Mouse (Mus musculus) ES-Bruce4 (cell line): ENCODE measurements around the gene Enah. TPM values are rescaled to one million over a fixed set of nuclear protein-coding genes. Genes with fewer than 3 reads are reported as not detected.
A peak's percentile ranks its signal among the peaks of the same experiment; 100 is the strongest.

Experiments
- H3K27ac ChIP-seq: 2 replicates; pipeline ENCODE4 v1.5.1; 2012; ENCODE audit warnings: low read length, inconsistent platforms; ENCODE audit not compliant: insufficient read depth
- H3K27me3 ChIP-seq: 2 replicates; pipeline ENCODE4 v1.6.1; 2012; ENCODE audit warnings: mild to moderate bottlenecking, low read length, inconsistent platforms; ENCODE audit not compliant: control insufficient read depth, poor library complexity, insufficient read depth, severe bottlenecking
- H3K36me3 ChIP-seq: 2 replicates; pipeline ENCODE4 v1.6.1; 2012; ENCODE audit warnings: inconsistent platforms, mild to moderate bottlenecking, low read length, moderate library complexity; ENCODE audit not compliant: control insufficient read depth, poor library complexity, insufficient read depth, severe bottlenecking
- H3K4me1 ChIP-seq: one replicate; pipeline ENCODE4 v1.8.1; 2011; ENCODE audit warnings: low read length; ENCODE audit not compliant: control insufficient read depth, insufficient read depth
- H3K4me3 ChIP-seq: 2 replicates; pipeline ENCODE4 v1.5.1; 2011; ENCODE audit warnings: low read depth, mild to moderate bottlenecking, low read length
- H3K9ac ChIP-seq: 2 replicates; pipeline ENCODE4 v1.6.1; 2012; ENCODE audit warnings: low read depth, mild to moderate bottlenecking, inconsistent platforms; ENCODE audit not compliant: poor library complexity, severe bottlenecking
- H3K9me3 ChIP-seq: replicated peaks from 2 replicates; pipeline ENCODE4 v1.6.1; 2012; ENCODE audit warnings: mild to moderate bottlenecking, low read length, inconsistent platforms; ENCODE audit not compliant: control insufficient read depth, poor library complexity, insufficient read depth, severe bottlenecking
- CTCF ChIP-seq: IDR thresholded peaks from one replicate; pipeline ENCODE4 v1.8.1; 2011; ENCODE audit warnings: low read depth, low read length
- EP300 ChIP-seq: IDR thresholded peaks from 2 replicates; pipeline ENCODE4 v1.6.1; 2011; ENCODE audit warnings: low read depth, low read length; ENCODE audit not compliant: insufficient read depth
- POLR2A ChIP-seq: IDR thresholded peaks from one replicate; pipeline ENCODE4 v1.8.1; 2011; ENCODE audit warnings: low read length; ENCODE audit not compliant: insufficient read depth
- polyA plus RNA-seq: library from polyadenylated mRNA; stranded (reverse); fragments of >200 nt; gene quantifications from 2 replicates; pipeline ENCODE4 v1.2.4, GENCODE M21; 2011; ENCODE audit warnings: low read depth; ENCODE audit not compliant: missing spikeins, insufficient read depth, insufficient read length

The Enah gene
- polyA plus RNA-seq, 1 experiment = 369 TPM

GRCm38 (mm10) chr1:181921580-181922494 is 98.0 kb downstream of the Enah start:
- Histone ChIP-seq H3K27ac (no peak overlapping the region; the same call in 1 of the 2 replicates), H3K9me3 (no peaks in the 10 kb centered on the region), H3K4me3 (peak overlapping the region; percentile 44), H3K4me1 (peaks cover 3% of the 10 kb centered on the region), H3K36me3 (peaks cover 26% of the 10 kb centered on the region), H3K27me3 (no peaks in the 10 kb centered on the region), H3K9ac (0 out of 2 replicates have a peak overlapping the region, but pooled peaks have one; percentile 12)
- TF ChIP-seq CTCF (peak; percentile 16), EP300 (no peak), POLR2A (no peak)

DNA sequence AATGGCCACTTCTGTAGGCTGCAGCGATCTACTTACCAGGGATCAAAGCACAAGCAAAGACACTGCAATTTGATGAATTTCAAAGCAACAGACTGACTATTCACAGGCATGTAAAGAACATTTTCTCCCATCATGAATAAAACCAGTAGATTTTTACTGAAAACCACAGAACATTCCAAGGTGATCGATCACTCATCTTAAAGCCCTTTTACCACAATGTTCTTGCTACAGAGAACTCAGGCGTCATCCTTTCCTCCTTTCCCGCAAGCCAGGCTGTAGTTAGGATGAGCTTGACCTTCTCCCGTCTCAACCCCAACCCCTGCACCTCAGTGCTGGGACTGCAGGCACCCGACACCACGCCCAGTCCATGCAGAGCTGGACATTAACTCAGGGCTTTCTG is 107.9 kb downstream of the Enah start:
- Histone ChIP-seq H3K4me3 (no peak overlapping the region), H3K9me3 (no peaks in the 10 kb centered on the region), H3K9ac (no peak overlapping the region), H3K4me1 (no peaks in the 10 kb centered on the region), H3K36me3 (peaks cover 41% of the 10 kb centered on the region), H3K27ac (no peak overlapping the region), H3K27me3 (no peaks in the 10 kb centered on the region)
- no peak for TF ChIP-seq CTCF
- no peak for TF ChIP-seq EP300
- TF ChIP-seq POLR2A = no peak

- Histone ChIP-seq H3K4me1 (peaks cover 2% of the 10 kb centered on the region), H3K9ac (no peak overlapping the region), H3K27ac (peak overlapping the region; percentile 60), H3K36me3 (peaks cover 41% of the 10 kb centered on the region), H3K4me3 (no peak overlapping the region), H3K27me3 (no peaks in the 10 kb centered on the region), H3K9me3 (no peaks in the 10 kb centered on the region)
- no peak for TF ChIP-seq CTCF
- no peak for TF ChIP-seq POLR2A
- no peak for TF ChIP-seq EP300
Observed at GRCm38 (mm10) chr1:181901706-181902373, 118.0 kb downstream of the Enah start.

DNA sequence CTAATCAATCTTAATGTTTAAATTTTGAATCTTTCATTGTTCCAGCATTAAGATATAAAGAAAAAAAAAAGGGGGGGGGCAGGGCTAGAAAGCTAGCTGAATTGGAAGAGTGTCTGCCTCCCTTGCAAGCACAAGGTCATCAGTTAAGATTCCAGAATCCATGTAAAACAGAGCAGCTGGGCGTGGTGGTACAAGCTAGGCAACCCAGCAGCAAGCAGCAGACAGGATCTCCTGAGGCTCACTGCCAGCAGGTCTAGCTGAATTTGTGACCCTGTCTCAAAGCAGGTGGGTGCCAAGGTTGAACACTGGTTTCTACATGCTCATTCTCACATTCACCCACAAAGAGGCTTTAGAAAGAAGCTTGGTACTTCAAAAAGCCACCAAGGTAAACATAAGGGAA is 118.9 kb downstream of the Enah start:
- Histone ChIP-seq H3K27me3 (no peaks in the 10 kb centered on the region), H3K27ac (peak overlapping the region; percentile 21; the same call in 1 of the 2 replicates), H3K4me3 (no peak overlapping the region), H3K4me1 (peaks cover 2% of the 10 kb centered on the region), H3K9ac (no peak overlapping the region), H3K9me3 (no peaks in the 10 kb centered on the region), H3K36me3 (peaks cover 31% of the 10 kb centered on the region)
- TF ChIP-seq POLR2A = no peak
- no peak for TF ChIP-seq EP300

- no peak overlapping the region for H3K9ac ChIP-seq
Observed at GRCm38 (mm10) chr1:181898961-181899360, 120.8 kb downstream of the Enah start.

GRCm38 (mm10) chr1:181896991-181897390 is 122.8 kb downstream of the Enah start:
- Histone ChIP-seq H3K9ac (no peak overlapping the region), H3K36me3 (no peaks in the 10 kb centered on the region), H3K9me3 (no peaks in the 10 kb centered on the region), H3K27me3 (no peaks in the 10 kb centered on the region), H3K27ac (no peak overlapping the region), H3K4me1 (peaks cover 2% of the 10 kb centered on the region), H3K4me3 (no peak overlapping the region)
- TF ChIP-seq CTCF (no peak), EP300 (no peak), POLR2A (no peak)

More at GRCm38 (mm10) chr1:181898961-181899360, 120.8 kb downstream of the Enah start:
- Histone ChIP-seq H3K4me1 (peaks cover 2% of the 10 kb centered on the region), H3K36me3 (peaks cover 15% of the 10 kb centered on the region; the same call in 1 of the 2 replicates), H3K27me3 (no peaks in the 10 kb centered on the region), H3K9me3 (no peaks in the 10 kb centered on the region), H3K27ac (no peak overlapping the region), H3K4me3 (no peak overlapping the region)
- no peak for TF ChIP-seq POLR2A
- TF ChIP-seq CTCF = no peak
- no peak for TF ChIP-seq EP300
